Mouse (Mus musculus) embryonic facial prominence, embryonic 11.5 days (tissue): Measurements from ENCODE around the gene Lingo3. TPM values are rescaled to one million over a fixed set of nuclear protein-coding genes. Genes with fewer than 3 reads are reported as not detected.

Source experiments
- ATAC-seq: fragments of 200-750 bp; cut with Nextera tagmentation; replicated peaks from 2 replicates; pipeline ENCODE4 v1.8.0; 2017; ENCODE audit warnings: low read depth; ENCODE audit not compliant: insufficient number of reproducible peaks, low FRiP score, low TSS enrichment
- DNase-seq: peaks from one replicate; pipeline ENCODE4 v3.0.0-alpha.2; 2015; ENCODE audit warnings: low spot score
- H3K27ac ChIP-seq: fragments of 300-500 bp; sonication (generic); replicated peaks from 2 replicates; pipeline ENCODE4 v1.5.1; 2014; ENCODE audit warnings: mild to moderate bottlenecking, low read depth, low read length, control low read depth
- H3K27me3 ChIP-seq: fragments of 300-500 bp; sonication (generic); 2 replicates; pipeline ENCODE4 v1.6.1; 2014; ENCODE audit warnings: mild to moderate bottlenecking, low read length, moderate library complexity, mixed read lengths; ENCODE audit not compliant: control insufficient read depth, insufficient read depth
- H3K36me3 ChIP-seq: fragments of 300-500 bp; sonication (generic); replicated peaks from 2 replicates; pipeline ENCODE4 v1.6.1; 2014; ENCODE audit warnings: low read depth, mild to moderate bottlenecking, low read length, moderate library complexity, mixed read lengths; ENCODE audit not compliant: control insufficient read depth, insufficient read depth
- H3K4me1 ChIP-seq: fragments of 300-500 bp; sonication (generic); 2 replicates; pipeline ENCODE4 v1.6.1; 2014; ENCODE audit warnings: low read length, mixed read lengths; ENCODE audit not compliant: control insufficient read depth, insufficient read depth
- H3K4me2 ChIP-seq: fragments of 300-500 bp; sonication (generic); 2 replicates; pipeline ENCODE4 v1.6.1; 2014; ENCODE audit warnings: low read depth, mild to moderate bottlenecking, control low read depth, low read length, moderate library complexity
- H3K4me3 ChIP-seq: fragments of 300-500 bp; sonication (generic); 2 replicates; pipeline ENCODE4 v1.5.1; 2014; ENCODE audit warnings: low read depth, low read length, control low read depth
- H3K9ac ChIP-seq: fragments of 300-500 bp; sonication (generic); replicated peaks from 2 replicates; pipeline ENCODE4 v1.6.1; 2014; ENCODE audit warnings: mild to moderate bottlenecking, control low read depth, low read length
- H3K9me3 ChIP-seq: fragments of 300-500 bp; sonication (generic); replicated peaks from 2 replicates; pipeline ENCODE4 v1.6.1; 2016; ENCODE audit warnings: mild to moderate bottlenecking, low read length, inconsistent platforms, mixed read lengths; ENCODE audit not compliant: control insufficient read depth
- whole genome bisulfite sequencing: fragments of 180-500 bp; shearing (Covaris S2); extraction: QIAGEN DNeasy Blood & Tissue Kit; methylation state at CpG from one replicate; pipeline ENCODE4 v1.1.7; 2014; 5-methylcytosine and 5-hydroxymethylcytosine counted together
- polyA plus RNA-seq: library from polyadenylated mRNA; unstranded; fragments of >200 nt; fragmentation: Nextera tagmentation; extraction: Ambion mirVana; gene quantifications from 2 replicates; pipeline ENCODE4 v1.2.1, GENCODE M21; 2014

Gene Lingo3
- polyA plus RNA-seq, 1 experiment from 2014 or later = 0.67 TPM

GRCm38 (mm10) chr10:80793033-80793784, 50.6 kb downstream of the Lingo3 start:
- DNase-seq (no peak), ATAC-seq (no peak)
- no peak overlapping the region for H3K4me3 ChIP-seq
- no peaks in the 10 kb centered on the region for H3K9me3 ChIP-seq
- 90% methylated on average over 13 of the region's 13 CpGs for WGBS
- H3K4me2 ChIP-seq = no peak overlapping the region
- no peak overlapping the region for H3K27ac ChIP-seq
- no peak overlapping the region for H3K9ac ChIP-seq
- no peaks in the 10 kb centered on the region for H3K4me1 ChIP-seq
- peaks cover 33% of the 10 kb centered on the region for H3K36me3 ChIP-seq
- no peaks in the 10 kb centered on the region for H3K27me3 ChIP-seq

- WGBS = 74% methylated on average over 41 of the region's 41 CpGs
- ATAC-seq = no peak
- no peak overlapping the region for H3K4me3 ChIP-seq
Observed at GRCm38 (mm10) chr10:80792175-80793032, 51.4 kb downstream of the Lingo3 start.

GRCm38 (mm10) chr10:80791476-80792174, 52.2 kb downstream of the Lingo3 start:
- no peak overlapping the region for H3K4me2 ChIP-seq
- peaks cover 33% of the 10 kb centered on the region for H3K36me3 ChIP-seq
- 83% methylated on average over 33 of the region's 33 CpGs for WGBS
- no peak for DNase-seq
- no peaks in the 10 kb centered on the region for H3K9me3 ChIP-seq
- H3K27me3 ChIP-seq = no peaks in the 10 kb centered on the region
- no peak for ATAC-seq
- no peaks in the 10 kb centered on the region for H3K4me1 ChIP-seq
- no peak overlapping the region for H3K4me3 ChIP-seq
- H3K27ac ChIP-seq = no peak overlapping the region
- no peak overlapping the region for H3K9ac ChIP-seq

More at GRCm38 (mm10) chr10:80792175-80793032, 51.4 kb downstream of the Lingo3 start:
- DNase-seq = no peak
- Histone ChIP-seq H3K9ac (no peak overlapping the region), H3K36me3 (peaks cover 33% of the 10 kb centered on the region), H3K9me3 (no peaks in the 10 kb centered on the region), H3K4me2 (no peak overlapping the region), H3K27ac (no peak overlapping the region), H3K4me1 (no peaks in the 10 kb centered on the region), H3K27me3 (no peaks in the 10 kb centered on the region)

- ATAC-seq (no peak), DNase-seq (no peak)
- Histone ChIP-seq H3K4me2 (no peak overlapping the region), H3K27ac (no peak overlapping the region), H3K4me1 (no peaks in the 10 kb centered on the region), H3K9me3 (no peaks in the 10 kb centered on the region), H3K36me3 (peaks cover 37% of the 10 kb centered on the region), H3K9ac (no peak overlapping the region), H3K4me3 (no peak overlapping the region), H3K27me3 (no peaks in the 10 kb centered on the region)
- WGBS = 87% methylated on average over 19 of the region's 19 CpGs
Observed at GRCm38 (mm10) chr10:80790761-80791404, 53.0 kb downstream of the Lingo3 start.

DNA sequence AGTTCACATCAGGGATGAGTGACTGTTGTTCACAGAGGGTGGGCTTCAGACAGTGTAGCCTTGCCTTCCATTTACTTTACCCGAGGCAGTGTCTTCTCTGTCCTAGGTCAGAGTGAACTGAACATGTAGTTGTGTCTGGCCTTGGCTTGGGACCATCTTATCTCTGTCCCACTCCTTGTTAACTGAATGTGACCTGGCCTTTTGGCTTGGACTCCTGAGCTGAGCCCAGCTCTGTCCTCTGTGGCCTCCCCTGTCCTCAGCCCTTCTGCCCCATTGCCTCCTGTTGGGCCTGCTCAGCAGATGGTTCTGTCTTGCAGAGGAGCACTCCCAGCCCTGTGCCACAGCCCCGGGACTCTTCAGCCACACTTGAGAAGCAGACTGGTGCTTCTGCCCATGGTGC, 56.3 kb downstream of the Lingo3 start:
- 87% methylated on average over 2 of the region's 2 CpGs for WGBS
- DNase-seq (no peak), ATAC-seq (no peak)
- no peaks in the 10 kb centered on the region for H3K9me3 ChIP-seq
- no peak overlapping the region for H3K27ac ChIP-seq
- no peaks in the 10 kb centered on the region for H3K27me3 ChIP-seq
- no peak overlapping the region for H3K4me3 ChIP-seq
- no peak overlapping the region for H3K4me2 ChIP-seq
- H3K36me3 ChIP-seq = peaks cover 53% of the 10 kb centered on the region
- no peak overlapping the region for H3K9ac ChIP-seq
- no peaks in the 10 kb centered on the region for H3K4me1 ChIP-seq

DNA sequence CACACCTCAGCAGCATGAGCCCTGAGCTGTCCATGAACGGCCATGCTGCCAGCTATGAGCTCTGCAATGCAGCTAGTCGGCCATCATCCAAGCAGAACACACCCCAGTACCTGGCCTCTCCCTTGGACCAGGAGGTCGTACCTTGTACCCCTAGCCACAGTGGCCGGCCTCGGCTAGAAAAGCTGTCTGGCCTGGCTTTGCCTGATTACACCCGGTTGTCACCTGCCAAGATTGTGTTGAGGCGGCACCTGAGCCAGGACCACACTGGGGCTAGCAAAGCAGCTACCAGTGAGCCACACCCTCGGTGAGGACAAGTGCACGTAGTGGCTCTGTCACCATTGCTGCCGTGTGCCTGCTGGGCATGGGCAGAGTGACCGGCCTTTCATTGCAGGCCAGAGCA, 57.9 kb downstream of the Lingo3 start:
- DNase-seq (no peak), ATAC-seq (no peak)
- Histone ChIP-seq H3K36me3 (peaks cover 50% of the 10 kb centered on the region), H3K27ac (no peak overlapping the region), H3K4me1 (no peaks in the 10 kb centered on the region), H3K4me2 (no peak overlapping the region), H3K27me3 (no peaks in the 10 kb centered on the region), H3K9ac (no peak overlapping the region), H3K9me3 (no peaks in the 10 kb centered on the region), H3K4me3 (no peak overlapping the region)
- 95% methylated on average over 11 of the region's 11 CpGs for WGBS

GRCm38 (mm10) chr10:80784871-80785270, 59.0 kb downstream of the Lingo3 start:
- no peak overlapping the region for H3K9ac ChIP-seq
- no peak overlapping the region for H3K27ac ChIP-seq
- ATAC-seq (no peak), DNase-seq (no peak)
- no peaks in the 10 kb centered on the region for H3K4me1 ChIP-seq
- no peaks in the 10 kb centered on the region for H3K27me3 ChIP-seq
- no peak overlapping the region for H3K4me2 ChIP-seq
- peaks cover 46% of the 10 kb centered on the region for H3K36me3 ChIP-seq
- WGBS = 82% methylated on average over 12 of the region's 12 CpGs
- no peaks in the 10 kb centered on the region for H3K9me3 ChIP-seq
- H3K4me3 ChIP-seq = no peak overlapping the region
